Mouse (Mus musculus) embryonic stem cell, embryonic (primary cell): ENCODE measurements around the gene Bmp7.

Experiments used
- CTCF ChIA-PET, 4 experiments: fragments of 300-600 bp in 2 of 4; fragments of 350-600 bp in 2 of 4; sonication (Branson Sonifier 250); formaldehyde crosslinking; loops; one replicate each; lab custom pipeline; 2022; ENCODE audit warnings: inconsistent platforms in 2 of 4; lab: Charles Lee
- POLR2A ChIA-PET, 4 experiments: fragments of 300-600 bp in 2 of 4; fragments of 350-600 bp in 2 of 4; sonication (Branson Sonifier 250); formaldehyde crosslinking; loops; one replicate each; lab custom pipeline; 2022; ENCODE audit warnings: antibody characterized with exemption in 4 of 4, inconsistent platforms in 1 of 4; lab: Charles Lee

Gene Bmp7

DNA sequence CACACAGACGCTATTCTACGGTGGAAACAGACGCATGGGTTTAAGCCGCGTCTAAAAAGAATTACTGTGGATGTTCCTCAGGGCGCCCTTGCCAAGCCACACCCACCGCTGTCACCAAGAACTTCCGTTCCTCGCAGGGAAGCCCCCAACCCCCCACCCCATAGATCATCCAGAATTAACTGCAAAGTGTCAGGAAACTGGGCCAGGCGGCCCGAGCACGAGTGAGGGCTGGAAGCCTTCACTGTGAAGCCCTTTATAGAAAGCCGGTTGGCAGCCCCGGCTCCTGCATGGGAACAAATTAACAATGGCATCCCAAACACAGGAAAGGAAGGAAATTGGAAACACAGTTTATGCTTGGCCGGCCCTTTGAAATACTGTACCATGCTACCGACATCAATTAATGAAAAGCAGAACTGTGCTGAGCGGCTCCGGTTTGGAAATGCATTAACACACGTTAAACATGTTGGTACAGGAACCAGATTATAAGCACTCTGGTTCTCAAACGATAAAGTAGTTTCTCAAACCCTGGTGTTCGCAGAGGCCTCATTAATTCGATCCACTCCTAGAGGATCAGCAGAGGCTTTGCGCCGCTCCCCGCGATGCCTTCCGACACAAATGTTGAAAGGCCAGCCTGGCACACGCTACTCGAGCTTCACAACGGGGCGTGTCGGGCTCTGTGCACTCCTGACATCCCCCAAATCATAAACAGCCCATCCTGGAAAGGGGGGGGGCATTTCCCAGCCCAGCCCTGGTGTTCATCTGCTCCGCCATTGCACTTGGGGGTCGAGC is 6.3 kb downstream of the Bmp7 start:
- ChIA-PET POLR2A (interaction anchor here in 2 of 4 experiments (0.5 to 7.8 kb wide), 5 partner anchors 32 to 872 kb away, joined by 3 to 54 read pairs (median 3); no protein-coding TSS in a partner anchor), CTCF (interaction anchor here in 3 of 4 experiments (0.5 to 1.2 kb wide), 4 partner anchors 19 to 1313 kb away, joined by 3 to 4 read pairs (median 3); no protein-coding TSS in a partner anchor)

- ChIA-PET POLR2A (interaction anchor here in 2 of 4 experiments (0.9 to 4.1 kb wide), 5 partner anchors 8 to 61 kb away, joined by 3 to 21 read pairs (median 4); partner anchors contain the start of gene Bmp7 (in 1 of the 2)), CTCF (interaction anchor here in 3 of 4 experiments (0.6 to 1.3 kb wide), 3 partner anchors 25 to 100 kb away, joined by 3 to 4 read pairs (median 4); no protein-coding TSS in a partner anchor)
Measured at GRCm38 (mm10) chr2:172931137-172931898, 8.8 kb downstream of the Bmp7 start.

- POLR2A ChIA-PET: interaction anchor here in 2 of 4 experiments (1.1 to 4.1 kb wide), 5 partner anchors 8 to 59 kb away, joined by 3 to 21 read pairs (median 4); partner anchors contain the start of gene Bmp7 (in 1 of the 2)
- CTCF ChIA-PET: interaction anchor here (0.5 to 0.8 kb wide), 6 partner anchors 19 to 269 kb away, joined by 3 to 8 read pairs (median 3); no protein-coding TSS in a partner anchor
Measured at GRCm38 (mm10) chr2:172929905-172930436, 10.2 kb downstream of the Bmp7 start.

DNA sequence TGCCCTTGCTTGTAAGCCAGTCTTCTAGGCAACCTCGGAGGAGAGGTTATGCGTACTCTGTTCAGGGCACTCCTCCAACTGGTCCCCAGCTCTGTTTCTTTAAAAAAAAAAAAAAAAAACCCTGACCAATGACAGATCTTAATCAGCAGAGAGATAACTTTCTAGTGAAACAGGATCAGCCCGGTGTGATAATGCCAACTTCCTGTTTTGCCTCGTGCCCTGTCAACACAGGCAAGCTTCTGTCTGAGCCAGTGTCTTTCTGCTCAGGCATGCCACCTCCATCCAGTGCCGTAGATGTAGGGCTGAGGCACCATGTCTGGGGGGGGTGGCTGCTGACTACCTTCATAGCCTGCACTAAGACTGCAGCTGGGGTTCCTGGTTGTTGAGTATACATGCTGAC is 12.5 kb downstream of the Bmp7 start:
- ChIA-PET CTCF (interaction anchor here in 2 of 4 experiments (0.6 to 0.7 kb wide), 2 partner anchors 93 to 179 kb away, joined by 4 to 5 read pairs; partner anchors contain the start of gene Rbm38 (in 1 of the 2)), POLR2A (interaction anchor here in 3 of 4 experiments (0.5 to 2.6 kb wide), 6 partner anchors 13 to 174 kb away, joined by 4 to 8 read pairs (median 6); partner anchors contain the start of gene Bmp7 (in 1 of the 3))

DNA sequence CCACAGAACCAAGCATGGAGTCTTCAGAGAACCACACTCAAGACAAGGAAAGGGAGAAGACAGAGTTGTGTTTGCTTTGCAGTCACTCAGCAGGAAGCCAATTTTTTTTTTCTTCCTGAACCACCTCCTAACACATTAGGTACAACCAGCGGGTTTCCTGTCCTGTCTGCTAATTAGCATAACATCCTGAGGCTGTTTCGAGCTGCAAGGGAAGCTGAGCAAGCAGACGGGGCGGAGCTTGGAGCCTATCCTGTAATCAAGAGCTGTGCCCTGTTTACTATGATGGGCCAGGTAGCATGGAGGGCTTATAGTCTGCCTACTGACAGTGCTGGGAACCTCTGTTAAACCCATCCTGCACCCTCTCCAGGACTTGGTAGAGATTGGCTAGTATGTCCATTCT is 13.8 kb downstream of the Bmp7 start:
- ChIA-PET POLR2A (interaction anchor here in 3 of 4 experiments (0.5 to 2.6 kb wide), 9 partner anchors 9 to 66 kb away, joined by 3 to 8 read pairs (median 5); partner anchors contain the start of gene Bmp7 (in 2 of the 3)), CTCF (interaction anchor here in 2 of 4 experiments (0.6 to 1.0 kb wide), 3 partner anchors 11 to 109 kb away, joined by 3 read pairs; no protein-coding TSS in a partner anchor)

DNA sequence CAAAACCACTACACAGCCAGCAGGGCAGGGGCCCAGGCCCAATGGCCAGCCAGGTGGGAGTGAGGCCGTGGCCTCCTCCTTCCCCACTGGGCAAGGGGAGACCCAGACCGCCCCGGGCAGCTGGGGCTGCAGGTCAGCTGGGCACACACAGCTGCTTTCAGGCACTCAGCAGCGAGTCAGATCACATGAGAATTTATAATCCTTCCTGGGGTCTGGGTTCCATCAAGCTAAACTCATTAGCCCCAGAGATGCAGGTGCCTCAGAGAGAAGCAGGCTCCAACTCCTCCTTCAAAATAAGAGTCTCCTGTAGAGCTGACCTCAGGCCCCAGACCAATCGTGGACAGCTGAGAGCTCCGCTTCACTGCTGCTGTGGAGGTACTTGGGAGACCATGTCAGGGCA is 15.2 kb downstream of the Bmp7 start:
- ChIA-PET CTCF (interaction anchor here in 1 of 4 experiments (0.7 to 1.6 kb wide), 2 partner anchors 24 to 182 kb away, joined by 3 to 6 read pairs; no protein-coding TSS in a partner anchor), POLR2A (interaction anchor here in 3 of 4 experiments (1.0 to 2.5 kb wide), 7 partner anchors 11 to 54 kb away, joined by 3 to 13 read pairs (median 3); partner anchors contain the start of gene Bmp7 (in 1 of the 3))

GRCm38 (mm10) chr2:172923198-172923597 is 16.9 kb downstream of the Bmp7 start:
- ChIA-PET POLR2A (interaction anchor here in 1 of 4 experiments (0.6 kb wide), 1 partner anchor 58 kb away, joined by 3 read pairs; no protein-coding TSS in a partner anchor), CTCF (no interaction called here)

DNA sequence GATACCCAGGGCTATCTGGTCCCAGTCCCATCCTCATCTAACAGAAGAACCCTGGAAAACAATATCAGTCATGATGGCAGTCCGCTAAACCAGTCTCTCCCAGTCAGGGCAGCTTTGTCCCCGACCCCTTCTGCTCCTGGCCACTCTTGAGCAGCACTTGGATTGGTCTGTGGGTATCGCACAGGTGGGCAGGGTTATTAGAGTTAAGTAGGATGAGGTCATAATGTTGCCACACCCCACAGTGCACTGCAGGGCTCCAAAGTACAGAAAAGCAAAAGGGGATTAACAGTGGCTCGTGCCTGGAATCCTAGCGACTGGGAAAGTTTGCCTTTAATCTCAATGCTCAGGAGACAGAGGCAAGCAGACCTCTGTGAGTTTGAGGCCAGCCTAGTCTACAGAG is 17.5 kb downstream of the Bmp7 start:
- POLR2A ChIA-PET: interaction anchor here in 1 of 4 experiments (1.1 kb wide), 1 partner anchor 17 kb away, joined by 7 read pairs; the partner anchor contains the start of gene Bmp7
- CTCF ChIA-PET: no interaction called here

GRCm38 (mm10) chr2:172914018-172914417 is 26.1 kb downstream of the Bmp7 start:
- ChIA-PET CTCF (interaction anchor here in 3 of 4 experiments (0.6 to 1.2 kb wide), 5 partner anchors 13 to 318 kb away, joined by 3 to 4 read pairs (median 3); no protein-coding TSS in a partner anchor), POLR2A (interaction anchor here in 3 of 4 experiments (0.6 to 4.6 kb wide), 16 partner anchors 11 to 520 kb away, joined by 3 to 29 read pairs (median 4); partner anchors contain the start of genes Bmp7 (in 1 of the 3), Cass4 (in 1 of the 3) and Rbm38 (in 1 of the 3))

DNA sequence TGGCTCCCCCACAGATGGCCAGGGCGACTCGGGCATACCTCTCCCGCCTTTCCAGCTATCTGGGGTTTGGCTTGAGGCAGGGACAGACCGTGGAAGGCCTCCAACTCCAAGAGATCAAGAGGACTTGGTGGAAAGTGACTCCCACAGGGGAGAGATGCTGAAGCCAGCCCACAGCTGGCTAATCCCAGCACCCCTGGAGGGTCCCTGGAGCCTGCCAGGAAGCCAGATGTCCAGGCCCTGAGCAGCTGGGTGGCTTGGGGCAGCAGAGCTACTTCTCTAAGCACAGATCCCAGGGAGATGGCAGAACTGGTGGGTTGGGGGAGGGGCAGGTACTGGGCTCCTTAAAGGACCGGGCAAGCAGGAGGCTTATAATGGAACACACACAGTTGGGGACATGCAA is 28.4 kb downstream of the Bmp7 start:
- ChIA-PET POLR2A (interaction anchor here in 3 of 4 experiments (0.6 to 4.6 kb wide), 6 partner anchors 13 to 119 kb away, joined by 3 to 20 read pairs (median 6); no protein-coding TSS in a partner anchor), CTCF (interaction anchor here in 3 of 4 experiments (0.6 to 1.1 kb wide), 3 partner anchors 28 to 81 kb away, joined by 3 read pairs; partner anchors contain the start of gene Bmp7 (in 1 of the 3))

DNA sequence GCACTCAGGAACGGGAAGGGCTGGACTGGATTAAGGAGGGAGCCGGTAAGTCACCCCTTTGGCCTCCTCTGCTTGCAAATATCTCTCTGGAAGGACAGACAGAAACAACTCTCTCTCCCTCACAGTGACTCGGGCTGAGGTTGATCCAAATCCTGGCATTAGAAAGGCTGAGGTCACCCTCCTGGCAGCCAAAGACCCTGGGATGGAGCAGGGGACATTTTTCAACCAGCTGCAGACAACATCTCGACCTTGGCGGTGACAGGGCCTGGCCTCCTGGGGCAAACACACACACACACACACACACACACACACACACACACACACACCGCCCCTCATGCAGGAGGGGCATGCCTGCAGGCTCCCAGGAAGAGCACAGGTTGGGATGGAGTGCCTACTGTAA is 29.0 kb downstream of the Bmp7 start:
- CTCF ChIA-PET: interaction anchor here in 3 of 4 experiments (0.6 to 1.1 kb wide), 4 partner anchors 29 to 81 kb away, joined by 3 read pairs; partner anchors contain the start of gene Bmp7 (in 1 of the 3)
- POLR2A ChIA-PET: interaction anchor here in 3 of 4 experiments (0.6 to 4.6 kb wide), 6 partner anchors 28 to 120 kb away, joined by 3 to 20 read pairs (median 5); no protein-coding TSS in a partner anchor

DNA sequence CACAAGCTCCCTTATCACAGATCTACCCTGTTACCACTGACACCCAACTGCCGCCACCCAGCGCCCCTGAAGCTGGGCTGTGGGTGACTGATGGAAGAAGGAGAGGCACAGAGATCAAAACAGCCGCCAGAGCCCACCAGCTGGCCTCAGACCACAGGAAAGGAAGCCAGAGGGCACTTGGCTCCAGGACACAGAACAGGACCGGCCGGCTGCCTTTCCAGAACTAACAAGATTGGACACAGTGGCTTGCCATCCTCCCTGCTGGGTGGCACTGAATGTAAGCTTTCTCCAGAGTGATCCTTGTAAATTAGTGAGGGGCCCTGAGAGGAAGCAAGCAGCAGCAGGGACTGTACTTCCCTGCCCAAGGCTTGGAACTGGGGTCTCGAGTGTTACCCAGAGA is 30.7 kb downstream of the Bmp7 start:
- ChIA-PET POLR2A (interaction anchor here in 2 of 4 experiments (1.0 to 3.7 kb wide), 2 partner anchors 38 kb away, joined by 3 to 18 read pairs; no protein-coding TSS in a partner anchor), CTCF (interaction anchor here in 1 of 4 experiments (1.2 kb wide), 1 partner anchor 41 kb away, joined by 3 read pairs; no protein-coding TSS in a partner anchor)

- ChIA-PET POLR2A (no interaction called here), CTCF (interaction anchor here in 1 of 4 experiments (0.7 kb wide), 1 partner anchor 26 kb away, joined by 4 read pairs; no protein-coding TSS in a partner anchor)
Measured at GRCm38 (mm10) chr2:172906146-172906545, 34.0 kb downstream of the Bmp7 start.

GRCm38 (mm10) chr2:172905057-172905456 is 35.1 kb downstream of the Bmp7 start:
- ChIA-PET CTCF (no interaction called here), POLR2A (interaction anchor here in 1 of 4 experiments (0.6 kb wide), 1 partner anchor 70 kb away, joined by 3 read pairs; no protein-coding TSS in a partner anchor)

DNA sequence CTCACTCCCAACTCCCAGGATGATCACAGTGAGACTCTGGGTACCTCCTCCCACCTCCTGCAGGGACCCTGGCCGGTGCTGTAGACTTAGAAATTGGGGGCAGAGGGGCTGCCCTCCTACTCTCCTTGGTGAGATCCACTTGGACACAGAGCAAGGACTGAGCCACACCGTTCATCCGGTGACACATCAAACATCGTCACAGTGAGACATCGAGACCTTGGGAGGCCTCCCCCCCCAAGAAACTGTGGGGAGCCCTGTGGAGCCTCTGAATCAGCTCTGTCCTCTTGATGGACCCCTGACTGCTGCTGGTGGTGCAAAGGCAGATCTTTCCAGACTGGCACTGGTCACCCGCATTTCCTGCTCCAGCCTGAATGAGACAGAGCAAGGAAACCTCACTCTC is 35.5 kb downstream of the Bmp7 start:
- ChIA-PET CTCF (no interaction called here), POLR2A (no interaction called here)

- ChIA-PET CTCF (no interaction called here), POLR2A (no interaction called here)
Measured at GRCm38 (mm10) chr2:172903523-172903922, 36.6 kb downstream of the Bmp7 start.
